13 mouse cellular contexts compared by ENCODE assay signal in the genomic region with DNA sequence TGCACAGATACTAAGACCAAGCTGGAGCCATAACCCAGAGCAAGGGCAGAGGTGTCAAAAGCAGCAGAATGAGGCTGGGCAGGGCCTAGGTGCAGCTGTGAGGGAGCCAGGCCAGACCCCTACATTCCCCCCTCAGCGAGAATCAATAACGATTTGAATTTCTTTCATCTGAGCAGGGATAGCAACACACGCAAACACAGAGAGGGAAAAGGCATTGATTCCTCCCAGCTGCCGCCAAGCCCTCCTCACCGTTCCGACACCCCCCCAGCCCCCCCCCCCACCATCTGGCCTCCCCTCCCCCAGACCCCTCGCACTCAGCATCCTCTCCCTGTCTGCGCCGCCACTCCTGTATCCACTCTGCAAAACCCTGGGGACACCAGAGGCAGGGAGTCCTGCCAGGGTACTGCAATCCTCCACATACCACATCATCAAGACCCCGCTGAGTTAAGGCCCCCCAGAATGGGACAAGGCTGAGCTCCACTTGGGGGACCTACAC.
A peak's percentile ranks its signal among the peaks of the same experiment; 100 is the strongest.
DNase-seq lines count a peak whose midpoint lies in the region; ATAC-seq and TF ChIP-seq lines count a peak whose summit lies in the region.
"Had no signal": no experiment of that assay in that cellular context is flagged by ENCODE, and none has a peak within 500 bp of the region (broad histone marks: within the 10 kb centered on the region; RNA-seq: fewer than 3 reads in every experiment).

No protein-coding gene starts in this region.

- no peak overlapping the region for H3K4me3 ChIP-seq in forebrain, embryonic 13.5 days
- H3K4me3 ChIP-seq in hindbrain, postnatal 0 days (ENCODE audit: low read length), result no peak overlapping the region
- no peak overlapping the region for H3K4me3 ChIP-seq in kidney, embryonic 14.5 days (ENCODE audit: low read length)
- no peak overlapping the region for H3K4me3 ChIP-seq in liver, embryonic 12.5 days
- H3K4me3 ChIP-seq: embryonic facial prominence, embryonic 15.5 days; heart, embryonic 13.5 days; left cerebral cortex, adult 2 months had no signal

- H3K4me2 ChIP-seq in forebrain, embryonic 13.5 days, result peak overlapping the region; percentile 28; the same call in 1 of the 2 replicates
- H3K4me2 ChIP-seq in hindbrain, postnatal 0 days (ENCODE audit: low read depth, low read length), result 0 out of 2 replicates have a peak overlapping the region, but pooled peaks have one; percentile 13
- no peak overlapping the region for H3K4me2 ChIP-seq in kidney, embryonic 14.5 days (replicated peaks; ENCODE audit: low read depth, low read length)
- no peak overlapping the region for H3K4me2 ChIP-seq in liver, embryonic 12.5 days
- H3K4me2 ChIP-seq: embryonic facial prominence, embryonic 15.5 days; heart, embryonic 13.5 days had no signal

- peak; percentile 78 for ATAC-seq in forebrain, embryonic 13.5 days
- ATAC-seq in hindbrain, postnatal 0 days, result peak; percentile 38; the same call in 1 of the 2 replicates
- ATAC-seq in kidney, embryonic 14.5 days (ENCODE audit: low FRiP score, low TSS enrichment), result no peak
- no peak for ATAC-seq in liver, embryonic 12.5 days

- peaks cover 61% of the 10 kb centered on the region for H3K27me3 ChIP-seq in forebrain, embryonic 13.5 days
- H3K27me3 ChIP-seq in hindbrain, postnatal 0 days (ENCODE audit: insufficient read depth, low read length), result peaks cover 22% of the 10 kb centered on the region
- peaks cover 35% of the 10 kb centered on the region for H3K27me3 ChIP-seq in kidney, embryonic 14.5 days (ENCODE audit: control insufficient read depth, insufficient read depth, low read length)
- peaks cover 65% of the 10 kb centered on the region for H3K27me3 ChIP-seq in liver, embryonic 12.5 days (replicated peaks)

- no peaks in the 10 kb centered on the region for H3K36me3 ChIP-seq in forebrain, embryonic 13.5 days (ENCODE audit: poor library complexity, severe bottlenecking)
- no peaks in the 10 kb centered on the region for H3K36me3 ChIP-seq in hindbrain, postnatal 0 days (ENCODE audit: insufficient read depth, low read length)
- no peaks in the 10 kb centered on the region for H3K36me3 ChIP-seq in kidney, embryonic 14.5 days (ENCODE audit: control insufficient read depth, insufficient read depth, low read length)
- no peaks in the 10 kb centered on the region for H3K36me3 ChIP-seq in liver, embryonic 12.5 days
- H3K36me3 ChIP-seq: embryonic facial prominence, embryonic 15.5 days; heart, embryonic 13.5 days had no signal

- TF ChIP-seq CTCF in hindbrain, postnatal 0 days (IDR thresholded peaks at IDR 0.05; ENCODE audit: low read depth), result no peak

- DNase-seq in embryo, embryonic 11 days, result peak; percentile 43
- DNase-seq in hindbrain, postnatal 0 days (ENCODE audit: low spot score), result no peak
- peak; percentile 46 for DNase-seq in neural tube, embryonic 10.5 days (ENCODE audit: extremely low spot score, low spot score)
- no peak for DNase-seq in urinary bladder, adult 18-20 months (ENCODE audit: low spot score in 2 of 2)
- no peak for DNase-seq in right cerebral cortex, adult 2 months (ENCODE audit: low spot score in 2 of 2)
- DNase-seq: cerebellum, adult 18-20 months; kidney, postnatal 4 days had no signal

- H3K9ac ChIP-seq in forebrain, embryonic 13.5 days, result peak overlapping the region; percentile 56
- no peak overlapping the region for H3K9ac ChIP-seq in hindbrain, postnatal 0 days (replicated peaks; ENCODE audit: low read length)
- H3K9ac ChIP-seq in kidney, embryonic 14.5 days (ENCODE audit: low read depth, low read length), result no peak overlapping the region
- no peak overlapping the region for H3K9ac ChIP-seq in liver, embryonic 12.5 days
- H3K9ac ChIP-seq: embryonic facial prominence, embryonic 15.5 days; heart, embryonic 13.5 days had no signal

- H3K9me3 ChIP-seq in forebrain, embryonic 13.5 days (replicated peaks), result no peaks in the 10 kb centered on the region
- H3K9me3 ChIP-seq in hindbrain, postnatal 0 days (ENCODE audit: low read length), result no peaks in the 10 kb centered on the region
- H3K9me3 ChIP-seq in kidney, embryonic 14.5 days (ENCODE audit: control insufficient read depth, low read length), result no peaks in the 10 kb centered on the region
- no peaks in the 10 kb centered on the region for H3K9me3 ChIP-seq in liver, embryonic 12.5 days (replicated peaks)
- H3K9me3 ChIP-seq: embryonic facial prominence, embryonic 15.5 days; heart, embryonic 13.5 days had no signal

- H3K27ac ChIP-seq in forebrain, embryonic 13.5 days, result peak overlapping the region; percentile 63
- no peak overlapping the region for H3K27ac ChIP-seq in hindbrain, postnatal 0 days
- no peak overlapping the region for H3K27ac ChIP-seq in kidney, embryonic 14.5 days (ENCODE audit: low read depth, low read length)
- H3K27ac ChIP-seq in liver, embryonic 12.5 days, result no peak overlapping the region
- H3K27ac ChIP-seq: embryonic facial prominence, embryonic 15.5 days; heart, embryonic 13.5 days; left cerebral cortex, adult 2 months had no signal

- H3K4me1 ChIP-seq in forebrain, embryonic 13.5 days, result peaks cover 37% of the 10 kb centered on the region
- peaks cover 3% of the 10 kb centered on the region; the same call in 1 of the 2 replicates for H3K4me1 ChIP-seq in hindbrain, postnatal 0 days (ENCODE audit: insufficient read depth, low read length)
- peaks cover 6% of the 10 kb centered on the region for H3K4me1 ChIP-seq in kidney, embryonic 14.5 days (ENCODE audit: control insufficient read depth, insufficient read depth, low read length)
- H3K4me1 ChIP-seq in liver, embryonic 12.5 days, result no peaks in the 10 kb centered on the region

- WGBS in forebrain, embryonic 13.5 days, result 4% methylated on average over 10 of the region's 10 CpGs
- 8% methylated on average over 8 of the region's 10 CpGs for WGBS in hindbrain, postnatal 0 days
- 6% methylated on average over 10 of the region's 10 CpGs for WGBS in kidney, embryonic 14.5 days
- 12% methylated on average over 9 of the region's 10 CpGs for WGBS in liver, embryonic 12.5 days (ENCODE audit: insufficient replicate concordance)

Comparison
In these comparisons a context has a peak if more than half of its experiments do, and no peak if none do; other contexts are left out.
1. DNase-seq: peak in embryo, embryonic 11 days (single experiment) and neural tube, embryonic 10.5 days (single experiment); none in hindbrain, postnatal 0 days (single experiment), urinary bladder, adult 18-20 months (0 of 2) and right cerebral cortex, adult 2 months (0 of 2).
2. ATAC-seq: peak in forebrain, embryonic 13.5 days (single experiment) and hindbrain, postnatal 0 days (single experiment); none in kidney, embryonic 14.5 days (single experiment) and liver, embryonic 12.5 days (single experiment).
3. H3K4me2 ChIP-seq: peak in forebrain, embryonic 13.5 days (single experiment) and hindbrain, postnatal 0 days (single experiment); none in kidney, embryonic 14.5 days (single experiment) and liver, embryonic 12.5 days (single experiment).